Mouse (Mus musculus) gastrocnemius, adult 8-10 months (tissue): ENCODE measurements around the gene Slbp. TPM values are rescaled to one million over a fixed set of nuclear protein-coding genes. Genes with fewer than 3 reads are reported as not detected.

Experiments
- DNase-seq, 2 experiments: peaks; one replicate each; pipeline ENCODE4 v3.0.0; 2022; ENCODE audit warnings: low spot score in 2 of 2
- total RNA-seq, 4 experiments: library from RNA; stranded (reverse); gene quantifications; 2 replicates each; pipeline ENCODE4 v1.2.4; 2022

Slbp gene
- total RNA-seq, 4 experiments from 2014 or later: 5.8 to 6.4 (median 6.0) TPM

GRCm38 (mm10) chr5:33681611-33682388 is 29.4 kb upstream of the Slbp start:
- DNase-seq: no peak

DNA sequence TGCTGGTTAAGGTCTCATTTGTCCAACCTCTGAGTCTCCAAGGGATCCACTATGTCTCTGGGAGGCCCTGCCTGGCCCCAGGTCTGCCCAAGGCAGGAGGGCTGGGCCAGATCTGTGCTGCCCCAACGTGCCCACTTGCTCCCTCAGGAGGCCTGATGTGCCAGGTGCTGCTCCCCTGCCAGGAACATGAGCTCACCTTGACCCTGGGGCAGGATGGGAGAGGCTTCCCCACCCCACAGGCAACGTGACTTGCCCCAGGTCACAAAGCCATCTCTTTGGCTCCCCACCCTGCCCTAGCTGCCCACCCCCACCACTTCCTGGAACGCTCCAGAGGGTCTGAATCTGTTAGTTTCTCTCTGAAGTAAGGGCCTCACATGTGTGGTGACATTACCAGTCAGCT is 28.7 kb upstream of the Slbp start:
- no peak for DNase-seq

- DNase-seq: no peak
Observed at GRCm38 (mm10) chr5:33678244-33678643, 25.9 kb upstream of the Slbp start.

- no peak for DNase-seq
Observed at GRCm38 (mm10) chr5:33675964-33676363, 23.6 kb upstream of the Slbp start.

GRCm38 (mm10) chr5:33674439-33674838 is 22.1 kb upstream of the Slbp start:
- DNase-seq: no peak

DNA sequence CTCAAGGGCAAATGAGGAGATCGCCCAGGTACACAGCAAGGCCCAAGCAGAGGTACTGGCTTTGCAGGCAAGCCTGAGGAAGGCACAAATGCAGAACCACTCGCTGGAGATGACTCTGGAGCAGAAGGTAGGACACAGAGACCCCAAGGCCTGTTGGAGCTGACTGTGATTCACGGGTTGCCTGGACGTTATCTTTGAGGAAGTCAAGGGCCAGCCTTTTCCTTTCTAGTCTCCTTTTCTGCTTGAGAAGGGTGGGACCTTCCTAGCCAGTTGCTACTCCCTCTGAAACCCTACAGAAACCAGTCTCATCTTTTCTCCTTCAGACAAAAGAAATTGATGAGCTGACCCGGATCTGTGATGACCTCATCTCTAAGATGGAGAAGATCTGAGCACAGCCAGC is 19.3 kb upstream of the Slbp start:
- no peak for DNase-seq

GRCm38 (mm10) chr5:33668223-33668622 is 15.8 kb upstream of the Slbp start:
- no peak for DNase-seq

GRCm38 (mm10) chr5:33658664-33659050 is 6.3 kb upstream of the Slbp start:
- no peak for DNase-seq

GRCm38 (mm10) chr5:33657787-33658663 is 5.7 kb upstream of the Slbp start, which contains the start of the genes Tacc3 and Tmem129:
Gene Tacc3 (plus strand): TSS chr5:33658128.
Gene Tmem129 (minus strand): TSS chr5:33658416.
- DNase-seq: peak; percentile 95 to 97

GRCm38 (mm10) chr5:33657251-33657786 is 4.9 kb upstream of the Slbp start:
- no peak for DNase-seq

DNA sequence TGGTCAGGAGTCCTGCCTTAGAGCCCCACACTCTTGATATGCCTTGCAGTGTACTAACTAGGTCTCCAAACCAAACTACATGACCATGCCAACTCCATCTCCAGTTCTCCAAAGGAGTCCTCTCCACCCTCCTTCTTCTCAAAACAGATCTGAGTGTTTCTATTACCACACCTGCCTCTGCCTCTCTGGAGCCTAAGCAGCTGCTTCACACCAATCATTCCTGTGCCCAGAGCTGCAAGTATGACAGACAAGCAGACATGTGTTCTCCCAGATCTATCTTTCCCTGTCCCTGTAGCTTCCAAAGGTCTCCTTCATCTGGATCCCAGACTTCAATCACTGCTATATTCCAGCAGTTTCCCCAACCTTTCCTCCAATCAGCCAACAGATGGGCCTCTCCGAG is 4.4 kb upstream of the Slbp start:
- no peak for DNase-seq

DNA sequence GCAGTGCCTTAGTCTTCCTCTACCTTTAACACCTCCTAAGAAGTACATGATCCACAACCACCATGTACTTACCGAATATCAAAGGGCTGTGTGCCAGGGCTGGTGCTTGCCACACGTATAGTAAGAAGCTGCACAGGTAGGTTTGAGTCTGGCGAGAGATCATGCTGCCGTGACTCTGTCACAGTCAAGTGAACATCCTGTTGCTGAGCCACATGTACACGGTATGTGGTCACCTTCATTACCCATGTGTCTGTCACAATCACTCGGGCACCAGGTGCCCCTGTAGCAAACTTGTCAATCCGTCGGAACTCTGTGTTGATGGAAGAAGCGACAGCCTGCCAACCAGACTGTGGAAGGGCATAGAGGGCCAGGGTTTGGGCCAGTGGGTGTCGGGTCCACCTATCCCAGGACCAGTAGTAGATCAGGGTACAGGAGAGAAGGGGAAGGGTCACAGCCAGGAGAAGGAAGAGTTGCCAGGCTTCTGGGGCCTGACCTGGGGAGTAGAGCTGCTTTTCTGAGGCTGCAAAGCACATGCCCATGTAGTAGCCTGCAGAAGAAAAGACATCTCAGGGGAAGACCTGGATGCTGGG is 3.0 kb upstream of the Slbp start:
- DNase-seq: peak in 1 of 2 experiments; percentile 5

GRCm38 (mm10) chr5:33654424-33654823 is 2.0 kb upstream of the Slbp start:
- no peak for DNase-seq

DNA sequence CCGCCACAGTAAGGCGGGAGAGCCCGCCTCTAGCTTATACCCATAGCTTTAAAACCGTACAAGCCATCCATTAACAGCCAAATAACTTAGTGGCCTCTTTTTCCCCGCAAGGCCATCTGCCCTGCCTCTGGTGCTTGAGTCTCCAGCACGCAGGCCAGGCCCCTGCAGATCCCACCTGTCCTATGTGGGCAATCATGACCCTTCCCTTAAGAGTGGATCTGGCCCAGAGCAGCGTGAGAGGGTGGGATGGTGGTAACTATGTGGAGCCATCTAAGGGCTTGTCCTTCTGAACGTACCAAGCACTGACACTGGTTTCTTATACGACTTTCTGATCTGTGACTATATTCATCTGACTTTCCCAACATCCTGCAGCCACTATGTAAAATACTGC is 404 bp upstream of the Slbp start:
- DNase-seq: no peak

GRCm38 (mm10) chr5:33651541-33651920 is 843 bp downstream of the Slbp start:
- no peak for DNase-seq

DNA sequence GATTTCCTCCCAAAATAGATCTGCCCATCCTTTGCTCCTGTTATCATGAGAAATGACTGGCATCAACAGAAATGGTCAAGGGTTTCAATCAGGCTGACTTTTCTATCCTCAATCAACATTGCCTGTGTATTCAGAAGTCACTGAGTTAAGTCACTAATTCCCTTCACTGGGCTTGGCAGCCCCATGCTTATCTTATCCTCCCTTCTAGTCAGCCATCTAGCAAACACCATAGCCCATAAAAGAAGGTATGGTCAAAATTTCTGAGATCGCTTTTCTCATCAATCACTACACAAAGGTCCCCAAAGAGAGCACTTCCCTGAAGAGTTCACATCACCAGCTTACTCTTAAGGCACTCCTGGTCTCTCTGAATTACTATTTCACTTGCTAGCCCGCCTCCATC is 1.4 kb downstream of the Slbp start:
- no peak for DNase-seq

- no peak for DNase-seq
Observed at GRCm38 (mm10) chr5:33640652-33641051, 11.7 kb downstream of the Slbp start.

DNA sequence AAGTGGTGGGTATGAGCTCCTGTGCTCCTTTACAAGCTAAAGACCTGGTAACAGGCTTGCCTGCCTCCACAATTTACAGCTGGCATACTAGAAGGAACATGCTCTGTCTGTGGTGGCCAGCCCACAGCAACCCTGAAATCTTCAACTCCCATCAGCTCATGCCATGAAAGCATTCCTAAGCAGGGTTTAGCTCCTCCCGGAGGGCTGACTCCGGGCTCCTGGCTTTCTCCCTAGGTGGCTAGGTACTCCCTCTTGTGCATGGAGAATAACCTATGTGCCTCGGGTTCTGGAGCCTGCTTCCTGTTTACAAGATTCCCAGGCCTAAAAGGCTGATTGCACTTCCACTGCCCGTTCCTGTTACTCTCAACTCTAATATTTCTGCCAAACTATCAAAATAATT is 13.5 kb downstream of the Slbp start:
- no peak for DNase-seq

DNA sequence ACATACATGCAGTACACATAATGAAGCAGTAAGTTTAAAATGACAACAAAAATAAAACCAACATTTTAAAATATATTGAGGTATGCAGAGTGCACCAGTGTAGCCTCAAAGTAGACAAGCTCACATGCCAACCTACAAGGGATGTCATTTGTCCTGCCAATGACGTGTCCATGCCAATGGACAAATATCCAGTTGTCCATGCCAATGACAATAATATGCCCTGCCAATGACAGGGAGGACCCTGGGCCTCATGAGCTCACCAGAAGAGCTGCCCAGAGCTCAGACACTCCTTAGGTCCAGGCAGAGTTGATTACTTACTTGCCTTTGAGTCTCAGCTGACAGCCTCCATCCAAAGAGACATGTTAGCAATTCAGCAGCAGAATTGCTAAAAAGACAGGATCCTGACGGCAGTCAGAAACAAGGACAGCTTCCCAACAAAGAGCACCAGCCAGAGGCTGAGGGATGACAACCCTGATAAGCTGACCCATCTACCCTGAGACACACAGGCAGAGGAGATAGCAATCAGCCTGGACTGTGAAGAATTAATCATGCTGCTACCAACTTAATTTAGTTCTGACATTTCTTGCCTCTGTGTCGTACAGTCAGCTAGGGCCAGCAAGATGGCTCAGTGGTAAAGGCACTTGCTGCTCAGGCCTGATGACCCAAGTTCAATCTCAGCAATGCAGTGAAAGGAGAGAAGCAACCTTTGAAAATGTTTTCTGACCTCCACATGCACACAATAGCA is 14.6 kb downstream of the Slbp start:
- DNase-seq: no peak

GRCm38 (mm10) chr5:33635361-33635760 is 17.0 kb downstream of the Slbp start:
- no peak for DNase-seq

DNA sequence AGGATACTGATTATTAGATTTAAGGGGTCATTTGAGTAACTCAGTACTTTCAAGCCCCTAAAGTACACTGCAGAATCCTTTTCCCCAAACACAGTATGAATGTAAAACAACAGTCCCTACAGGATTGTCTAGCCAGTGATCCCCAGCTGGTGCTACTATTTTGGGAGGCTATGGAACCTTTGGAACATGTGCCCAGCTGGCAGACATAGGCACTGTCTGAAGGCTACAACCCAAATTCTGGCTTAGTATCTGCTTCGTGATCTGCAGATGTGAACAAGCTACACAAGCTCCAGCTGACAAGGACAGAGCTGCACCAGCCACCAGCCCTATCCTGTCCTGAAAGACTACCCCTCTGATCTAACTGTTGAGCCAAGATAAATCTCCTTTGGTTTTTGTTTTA is 19.8 kb downstream of the Slbp start:
- DNase-seq: peak in 1 of 2 experiments; percentile 27
